Mouse (Mus musculus): ENCODE data around the gene Trim80. TPM values are rescaled to one million over a fixed set of nuclear protein-coding genes. Genes with fewer than 3 reads are reported as not detected.

Trim80 gene
- total RNA-seq (2014; rRNA removed), result 0.74 and 0.94 TPM in 2 replicates
- 2.0 and 4.0 TPM in 2 replicates for polyA plus RNA-seq (2012; rRNA removed)

DNA sequence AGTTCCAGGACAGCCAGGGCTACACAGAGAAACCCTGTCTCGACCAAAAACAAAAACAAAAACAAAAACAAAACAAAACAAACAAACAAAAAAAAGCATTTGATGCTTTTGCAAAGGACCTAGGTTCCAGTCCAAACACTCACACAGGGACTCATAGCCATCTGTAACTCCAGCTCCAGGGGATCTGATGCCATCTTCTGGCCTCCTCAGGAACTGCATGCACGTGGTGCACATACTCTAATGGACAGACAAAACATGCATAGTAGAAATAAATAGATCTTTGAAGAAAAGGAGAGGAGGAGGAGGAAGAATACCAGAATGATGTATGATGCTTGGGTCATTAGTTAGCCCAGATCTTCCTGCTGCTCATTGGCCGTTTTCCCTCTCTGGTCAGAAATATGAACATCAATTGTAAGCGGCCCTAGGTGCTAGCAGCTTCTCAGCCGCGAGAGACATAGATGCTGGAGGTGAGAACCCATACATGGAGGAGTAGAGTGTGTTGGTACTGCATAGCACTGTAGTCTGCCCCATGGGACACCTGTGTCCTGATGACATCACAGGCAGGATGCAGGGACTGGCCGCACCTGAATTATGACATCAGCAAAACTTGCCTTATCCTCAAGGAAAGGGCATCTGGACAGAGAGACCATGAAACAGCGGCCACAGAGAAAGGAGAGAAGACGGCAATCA, at the start of gene Trim80:
Gene Trim80 (plus strand): TSS at position 640 of the 690 bp plus-strand sequence.
- no peak for TF ChIP-seq POLR2A (IDR thresholded peaks at IDR 0.05; ENCODE audit: extremely low read depth, insufficient read depth, low read length)
- TF ChIP-seq CTCF (IDR thresholded peaks at IDR 0.05; ENCODE audit: low read depth, low read length), result peak; percentile 22; the same call in 1 of the 2 replicates
- H3K36me3 ChIP-seq (ENCODE audit: control insufficient read depth, insufficient read depth, low read length), result no peaks in the 10 kb centered on the region
- H3K27me3 ChIP-seq (ENCODE audit: control insufficient read depth, insufficient read depth, low read length), result no peaks in the 10 kb centered on the region
- no peak for DNase-seq (ENCODE audit: extremely low read depth, low read depth, low spot score)
- peaks cover 23% of the 10 kb centered on the region for H3K4me1 ChIP-seq (ENCODE audit: control insufficient read depth, insufficient read depth, low read length)
- no peak within 1 kb of the TSS for H3K27ac ChIP-seq (replicated peaks; ENCODE audit: insufficient read depth, low read depth, low read length)
- WGBS, result 97% methylated on average over 9 of the region's 9 CpGs
- no peaks in the 10 kb centered on the region for H3K79me2 ChIP-seq (ENCODE audit: control insufficient read depth, insufficient read depth, low read length)
- no peak within 1 kb of the TSS for H3K9ac ChIP-seq (ENCODE audit: low read depth, low read length)
- no peak within 1 kb of the TSS for H3K4me3 ChIP-seq (ENCODE audit: insufficient read depth, low read depth, low read length)

DNA sequence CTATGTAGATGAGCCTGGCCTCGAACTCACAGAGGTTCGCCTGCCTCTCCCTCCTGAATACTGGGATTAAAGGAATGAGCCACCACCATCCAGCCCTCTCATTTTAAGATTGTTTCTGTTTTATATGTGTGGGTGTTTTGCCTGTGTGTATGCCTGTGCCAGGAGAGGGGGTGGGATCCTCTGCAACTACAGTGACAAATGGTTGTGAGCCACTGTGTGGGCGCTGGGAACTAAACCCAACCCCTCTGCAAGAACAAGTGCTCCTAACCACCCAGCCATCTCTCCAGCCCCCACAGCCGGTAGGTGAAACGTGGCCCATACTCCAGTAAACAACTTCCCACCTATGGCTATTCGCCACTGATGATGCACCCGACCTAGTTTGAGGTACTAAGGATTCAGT, 49.0 kb upstream of the Trim80 start:
- TF ChIP-seq POLR2A (IDR thresholded peaks at IDR 0.05; ENCODE audit: extremely low read depth, insufficient read depth, low read length) (no peak), CTCF (IDR thresholded peaks at IDR 0.05; ENCODE audit: low read depth, low read length) (no peak)
- Histone ChIP-seq H3K4me3 (ENCODE audit: insufficient read depth, low read depth, low read length) (no peak overlapping the region), H3K9ac (ENCODE audit: low read depth, low read length) (no peak overlapping the region), H3K4me1 (ENCODE audit: control insufficient read depth, insufficient read depth, low read length) (no peaks in the 10 kb centered on the region), H3K79me2 (ENCODE audit: control insufficient read depth, insufficient read depth, low read length) (no peaks in the 10 kb centered on the region), H3K27ac (replicated peaks; ENCODE audit: insufficient read depth, low read depth, low read length) (no peak overlapping the region), H3K36me3 (ENCODE audit: control insufficient read depth, insufficient read depth, low read length) (no peaks in the 10 kb centered on the region), H3K27me3 (ENCODE audit: control insufficient read depth, insufficient read depth, low read length) (0 out of 2 replicates have a peak, but pooled peaks cover 2% of the 10 kb centered on the region)
- 93% methylated on average over 7 of the region's 7 CpGs for WGBS
- no peak for DNase-seq (ENCODE audit: extremely low read depth, low read depth, low spot score)

DNA sequence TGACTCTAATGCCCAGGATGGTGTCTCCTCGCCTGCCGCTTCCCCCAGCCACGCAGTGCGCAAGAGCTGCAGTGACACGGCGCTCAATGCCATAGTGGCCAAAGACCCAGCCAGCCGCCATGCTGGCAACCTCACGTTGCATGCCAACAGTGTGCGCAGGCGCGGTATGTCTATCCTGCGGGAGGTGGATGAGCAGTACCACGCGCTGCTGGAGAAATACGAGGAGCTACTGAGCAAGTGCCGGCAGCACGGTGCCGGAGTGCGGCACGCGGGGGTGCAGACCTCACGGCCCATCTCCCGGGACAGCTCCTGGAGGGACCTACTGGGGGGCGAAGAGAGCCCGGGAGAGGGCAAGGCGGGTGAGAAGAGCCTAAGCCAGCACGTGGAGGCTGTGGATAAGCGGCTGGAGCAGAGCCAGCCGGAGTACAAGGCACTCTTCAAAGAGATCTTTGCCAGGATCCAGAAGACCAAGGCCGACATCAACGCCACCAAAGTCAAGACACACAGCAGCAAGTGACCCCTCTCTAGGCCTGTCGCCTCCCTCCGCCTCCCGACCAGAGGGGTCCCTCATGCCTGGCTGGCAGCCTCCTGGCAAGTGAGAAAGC, 46.5 kb upstream of the Trim80 start:
- Histone ChIP-seq H3K27ac (replicated peaks; ENCODE audit: insufficient read depth, low read depth, low read length) (no peak overlapping the region), H3K27me3 (ENCODE audit: control insufficient read depth, insufficient read depth, low read length) (0 out of 2 replicates have a peak, but pooled peaks cover 2% of the 10 kb centered on the region), H3K4me3 (ENCODE audit: insufficient read depth, low read depth, low read length) (peak overlapping the region; percentile 20; the same call in 1 of the 2 replicates), H3K79me2 (ENCODE audit: control insufficient read depth, insufficient read depth, low read length) (no peaks in the 10 kb centered on the region), H3K4me1 (ENCODE audit: control insufficient read depth, insufficient read depth, low read length) (no peaks in the 10 kb centered on the region), H3K9ac (ENCODE audit: low read depth, low read length) (no peak overlapping the region), H3K36me3 (ENCODE audit: control insufficient read depth, insufficient read depth, low read length) (no peaks in the 10 kb centered on the region)
- TF ChIP-seq CTCF (IDR thresholded peaks at IDR 0.05; ENCODE audit: low read depth, low read length) (no peak), POLR2A (IDR thresholded peaks at IDR 0.05; ENCODE audit: extremely low read depth, insufficient read depth, low read length) (no peak)
- DNase-seq (ENCODE audit: extremely low read depth, low read depth, low spot score), result no peak
- WGBS, result 51% methylated on average over 34 of the region's 34 CpGs

DNA sequence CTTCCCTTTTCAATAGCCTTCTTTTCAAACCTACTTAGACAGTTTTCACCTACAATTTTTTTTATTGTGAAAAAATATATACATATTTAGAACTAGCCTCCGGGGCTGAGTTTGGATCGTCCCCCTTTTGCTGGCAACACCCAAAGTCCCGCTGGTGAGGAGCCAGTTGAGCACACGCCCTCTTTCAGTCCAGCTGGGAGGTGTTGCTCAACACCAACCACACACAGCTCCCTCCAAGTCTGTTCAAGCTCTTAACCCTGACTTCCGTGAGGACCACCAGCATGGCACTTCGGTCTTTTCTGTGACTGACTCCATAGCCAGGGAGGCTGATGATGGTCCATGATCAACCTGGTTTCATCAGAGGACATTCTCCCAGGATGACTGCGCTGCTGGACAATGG, 42.3 kb upstream of the Trim80 start:
- no peaks in the 10 kb centered on the region for H3K4me1 ChIP-seq (ENCODE audit: control insufficient read depth, insufficient read depth, low read length)
- H3K9ac ChIP-seq (ENCODE audit: low read depth, low read length), result no peak overlapping the region
- H3K79me2 ChIP-seq (ENCODE audit: control insufficient read depth, insufficient read depth, low read length), result no peaks in the 10 kb centered on the region
- WGBS, result 35% methylated on average over 7 of the region's 7 CpGs
- no peak overlapping the region for H3K27ac ChIP-seq (replicated peaks; ENCODE audit: insufficient read depth, low read depth, low read length)
- H3K27me3 ChIP-seq (ENCODE audit: control insufficient read depth, insufficient read depth, low read length), result 0 out of 2 replicates have a peak, but pooled peaks cover 2% of the 10 kb centered on the region
- H3K36me3 ChIP-seq (ENCODE audit: control insufficient read depth, insufficient read depth, low read length), result no peaks in the 10 kb centered on the region
- TF ChIP-seq CTCF (IDR thresholded peaks at IDR 0.05; ENCODE audit: low read depth, low read length) (no peak), POLR2A (IDR thresholded peaks at IDR 0.05; ENCODE audit: extremely low read depth, insufficient read depth, low read length) (no peak)
- no peak overlapping the region for H3K4me3 ChIP-seq (ENCODE audit: insufficient read depth, low read depth, low read length)
- DNase-seq (ENCODE audit: extremely low read depth, low read depth, low spot score), result no peak

DNA sequence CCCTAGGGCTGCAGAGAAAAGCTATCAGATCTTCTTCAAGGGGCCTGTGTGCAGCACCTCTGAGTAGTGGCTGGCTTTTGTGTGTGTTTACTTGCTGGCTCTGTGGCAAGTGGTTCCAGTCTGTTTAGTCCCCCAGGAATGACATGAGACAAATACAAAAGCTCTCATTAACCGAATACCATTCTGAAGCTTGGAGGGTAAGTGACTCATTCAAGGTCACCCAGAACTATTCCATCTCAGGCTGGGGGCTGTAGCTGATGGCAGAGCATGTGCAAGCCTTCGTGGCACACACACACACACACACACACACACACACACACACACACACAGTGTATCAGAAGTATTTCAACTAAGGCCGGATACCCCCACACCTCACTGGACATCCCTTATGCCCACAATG, 40.2 kb upstream of the Trim80 start:
- no peak overlapping the region for H3K27ac ChIP-seq (replicated peaks; ENCODE audit: insufficient read depth, low read depth, low read length)
- H3K9ac ChIP-seq (ENCODE audit: low read depth, low read length), result no peak overlapping the region
- no peaks in the 10 kb centered on the region for H3K36me3 ChIP-seq (ENCODE audit: control insufficient read depth, insufficient read depth, low read length)
- peaks cover 2% of the 10 kb centered on the region; the same call in 1 of the 2 replicates for H3K4me1 ChIP-seq (ENCODE audit: control insufficient read depth, insufficient read depth, low read length)
- no peak overlapping the region for H3K4me3 ChIP-seq (ENCODE audit: insufficient read depth, low read depth, low read length)
- 72% methylated on average over 3 of the region's 3 CpGs for WGBS
- no peak for DNase-seq (ENCODE audit: extremely low read depth, low read depth, low spot score)
- no peaks in the 10 kb centered on the region for H3K27me3 ChIP-seq (ENCODE audit: control insufficient read depth, insufficient read depth, low read length)
- no peaks in the 10 kb centered on the region; the same call in 1 of the 2 replicates for H3K79me2 ChIP-seq (ENCODE audit: control insufficient read depth, insufficient read depth, low read length)
- TF ChIP-seq POLR2A (IDR thresholded peaks at IDR 0.05; ENCODE audit: extremely low read depth, insufficient read depth, low read length) (no peak), CTCF (IDR thresholded peaks at IDR 0.05; ENCODE audit: low read depth, low read length) (no peak)
